In the genomic region with DNA sequence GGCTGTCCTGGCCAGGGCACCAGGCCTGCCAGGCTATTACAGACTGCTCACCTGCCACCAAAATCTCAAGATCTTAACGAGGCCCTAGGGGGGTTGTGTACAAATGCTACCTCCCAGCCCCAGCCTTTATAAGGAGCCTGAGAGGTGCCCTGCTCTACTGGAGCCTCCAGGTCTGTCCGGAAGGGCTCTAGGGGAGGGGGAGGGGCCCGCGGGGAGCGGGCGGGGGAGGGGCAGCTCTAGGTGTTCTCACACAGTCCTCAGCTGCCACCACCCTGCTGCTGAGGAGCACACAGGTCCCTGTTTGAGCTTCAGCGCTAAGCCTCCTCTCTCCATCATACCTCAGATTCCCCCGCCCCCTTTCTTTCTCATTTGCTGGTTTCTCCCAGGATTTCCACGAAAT, we compare ENCODE assay signal across 9 mouse cellular contexts. TPM values are rescaled to one million over a fixed set of nuclear protein-coding genes. Genes with fewer than 3 reads are reported as not detected.
A peak's percentile ranks its signal among the peaks of the same experiment; 100 is the strongest.
DNase-seq lines count a peak whose midpoint lies in the region; ATAC-seq lines count a peak whose summit lies in the region.
"Had no signal": no experiment of that assay in that cellular context is flagged by ENCODE, and none has a peak within 500 bp of the region (broad histone marks: within the 10 kb centered on the region; RNA-seq: fewer than 3 reads in every experiment).

No protein-coding gene starts in this region.

- DNase-seq in kidney, adult 11 months: peak; percentile 29
- no peak for DNase-seq in kidney, adult 18-20 months
- no peak for DNase-seq in gastrocnemius, adult 18-20 months (ENCODE audit: low spot score)
- no peak for DNase-seq in right cerebral cortex, postnatal 4 days
- DNase-seq: layer of hippocampus, postnatal 36 days had no signal

- H3K27ac ChIP-seq in embryonic facial prominence, embryonic 12.5 days: no peak overlapping the region
- H3K27ac ChIP-seq in intestine, embryonic 16.5 days (ENCODE audit: low read length): no peak overlapping the region
- H3K27ac ChIP-seq in midbrain, embryonic 16.5 days (ENCODE audit: low read length): no peak overlapping the region

- peak overlapping the region; percentile 44 for H3K4me2 ChIP-seq in embryonic facial prominence, embryonic 12.5 days (replicated peaks)
- H3K4me2 ChIP-seq in intestine, embryonic 16.5 days (ENCODE audit: low read depth, low read length): peak overlapping the region; percentile 29
- H3K4me2 ChIP-seq in midbrain, embryonic 16.5 days (ENCODE audit: low read length): peak overlapping the region; percentile 34

- peaks cover 40% of the 10 kb centered on the region for H3K27me3 ChIP-seq in embryonic facial prominence, embryonic 12.5 days
- peaks cover 12% of the 10 kb centered on the region; the same call in 1 of the 2 replicates for H3K27me3 ChIP-seq in intestine, embryonic 16.5 days (replicated peaks; ENCODE audit: control insufficient read depth, insufficient read depth, low read length)
- peaks cover 5% of the 10 kb centered on the region for H3K27me3 ChIP-seq in midbrain, embryonic 16.5 days (ENCODE audit: control insufficient read depth, insufficient read depth, low read depth, low read length)

- H3K9ac ChIP-seq in embryonic facial prominence, embryonic 12.5 days: no peak overlapping the region
- no peak overlapping the region for H3K9ac ChIP-seq in intestine, embryonic 16.5 days (ENCODE audit: low read depth, low read length)
- peak overlapping the region; percentile 22; the same call in 1 of the 2 replicates for H3K9ac ChIP-seq in midbrain, embryonic 16.5 days (ENCODE audit: low read depth, low read length)

- H3K36me3 ChIP-seq in embryonic facial prominence, embryonic 12.5 days: no peaks in the 10 kb centered on the region
- no peaks in the 10 kb centered on the region for H3K36me3 ChIP-seq in intestine, embryonic 16.5 days (ENCODE audit: control insufficient read depth, insufficient read depth, low read length)
- no peaks in the 10 kb centered on the region for H3K36me3 ChIP-seq in midbrain, embryonic 16.5 days (ENCODE audit: control insufficient read depth, insufficient read depth, low read length)

- peaks cover 29% of the 10 kb centered on the region for H3K4me1 ChIP-seq in embryonic facial prominence, embryonic 12.5 days
- peaks cover 9% of the 10 kb centered on the region; the same call in 1 of the 2 replicates for H3K4me1 ChIP-seq in intestine, embryonic 16.5 days (ENCODE audit: control insufficient read depth, insufficient read depth, low read length)
- H3K4me1 ChIP-seq in midbrain, embryonic 16.5 days (ENCODE audit: control insufficient read depth, insufficient read depth, low read length): peaks cover 7% of the 10 kb centered on the region

- 1% methylated on average over 9 of the region's 9 CpGs for WGBS in embryonic facial prominence, embryonic 12.5 days
- WGBS in intestine, embryonic 16.5 days: under 1% methylated on average over 9 of the region's 9 CpGs
- WGBS in midbrain, embryonic 16.5 days: 2% methylated on average over 7 of the region's 9 CpGs

- no peaks in the 10 kb centered on the region for H3K9me3 ChIP-seq in embryonic facial prominence, embryonic 12.5 days
- no peaks in the 10 kb centered on the region for H3K9me3 ChIP-seq in intestine, embryonic 16.5 days (ENCODE audit: control insufficient read depth, low read length)
- no peaks in the 10 kb centered on the region for H3K9me3 ChIP-seq in midbrain, embryonic 16.5 days (replicated peaks; ENCODE audit: control insufficient read depth, low read length, poor library complexity, severe bottlenecking)

- peak overlapping the region; percentile 4; the same call in 1 of the 2 replicates for H3K4me3 ChIP-seq in embryonic facial prominence, embryonic 12.5 days
- no peak overlapping the region for H3K4me3 ChIP-seq in intestine, embryonic 16.5 days (ENCODE audit: low read length)
- H3K4me3 ChIP-seq in midbrain, embryonic 16.5 days (ENCODE audit: low read depth, low read length): no peak overlapping the region

- ATAC-seq in embryonic facial prominence, embryonic 12.5 days (ENCODE audit: insufficient number of reproducible peaks, insufficient read depth, low FRiP score, low TSS enrichment): peak; percentile 64; the same call in 1 of the 2 replicates
- no peak for ATAC-seq in intestine, embryonic 16.5 days
- ATAC-seq in midbrain, embryonic 16.5 days: peak; percentile 60; the same call in 1 of the 2 replicates
- ATAC-seq in cerebellum, adult (ENCODE audit: insufficient number of reproducible peaks, low FRiP score, low TSS enrichment): no peak

RNA-seq across cellular contexts. Expression of a gene that starts 17.5 kb away (rescaled TPM):
- 0.62 and 1.1 TPM in 2 replicates for polyA plus RNA-seq in embryonic facial prominence, embryonic 12.5 days (2016; fragmentation: Nextera tagmentation; extraction: Ambion mirVana)
- polyA plus RNA-seq in intestine, embryonic 16.5 days (2015; fragmentation: Nextera tagmentation; extraction: Ambion mirVana): 0.56 and 1.2 TPM in 2 replicates
- 0.40 and 0.49 TPM in 2 replicates for polyA plus RNA-seq in midbrain, embryonic 16.5 days (2015; fragmentation: Nextera tagmentation; extraction: Ambion mirVana)
- not detected for total RNA-seq in gastrocnemius, adult 18-20 months (2021)

Comparison
In these comparisons a context has a peak if more than half of its experiments do, and no peak if none do; other contexts are left out.
1. ATAC-seq: peak in embryonic facial prominence, embryonic 12.5 days (single experiment) and midbrain, embryonic 16.5 days (single experiment); none in intestine, embryonic 16.5 days (single experiment) and cerebellum, adult (single experiment).
2. Peak in every context shown above with its lines, with median percentiles within 50 percentile points of each other: H3K4me2 ChIP-seq.